Mouse (Mus musculus): Measurements from ENCODE around the gene Chst11.

Chst11 gene

GRCm38 (mm10) chr10:83210122-83210521 is 224.8 kb downstream of the Chst11 start:
- DNase-seq (ENCODE audit: low spot score in 2 of 2) = no peak

GRCm38 (mm10) chr10:83210968-83211583 is 225.8 kb downstream of the Chst11 start:
- no peak for DNase-seq (ENCODE audit: low spot score in 2 of 2)

- no peak for DNase-seq (ENCODE audit: low spot score in 2 of 2)
These were observed 227.3 kb downstream of the Chst11 start for GRCm38 (mm10) chr10:83212618-83213017.

GRCm38 (mm10) chr10:83215559-83215958 is 230.3 kb downstream of the Chst11 start:
- no peak for DNase-seq (ENCODE audit: low spot score in 2 of 2)

GRCm38 (mm10) chr10:83217256-83217655 is 232.0 kb downstream of the Chst11 start:
- DNase-seq (ENCODE audit: low spot score in 2 of 2) = no peak

- DNase-seq (ENCODE audit: low spot score in 2 of 2) = no peak
These were observed 233.5 kb downstream of the Chst11 start for GRCm38 (mm10) chr10:83218778-83219177.

- peak in 1 of 2 experiments; percentile 42 for DNase-seq (ENCODE audit: low spot score in 2 of 2)
These were observed 234.4 kb downstream of the Chst11 start for GRCm38 (mm10) chr10:83219729-83220128.

- no peak for DNase-seq (ENCODE audit: low spot score in 2 of 2)
These were observed 234.9 kb downstream of the Chst11 start for GRCm38 (mm10) chr10:83220217-83220616.

- DNase-seq (ENCODE audit: low spot score in 2 of 2) = no peak
These were observed 235.5 kb downstream of the Chst11 start for GRCm38 (mm10) chr10:83220847-83221246.

GRCm38 (mm10) chr10:83224999-83225398 is 239.7 kb downstream of the Chst11 start:
- no peak for DNase-seq (ENCODE audit: low spot score in 2 of 2)

GRCm38 (mm10) chr10:83228626-83229025 is 243.3 kb downstream of the Chst11 start:
- no peak for DNase-seq (ENCODE audit: low spot score in 2 of 2)

GRCm38 (mm10) chr10:83233967-83234366 is 248.7 kb downstream of the Chst11 start:
- no peak for DNase-seq (ENCODE audit: low spot score in 2 of 2)

- DNase-seq (ENCODE audit: low spot score in 2 of 2) = no peak
These were observed 249.1 kb downstream of the Chst11 start for GRCm38 (mm10) chr10:83234391-83234790.

GRCm38 (mm10) chr10:83242106-83242686 is 256.9 kb downstream of the Chst11 start:
- DNase-seq (ENCODE audit: low spot score in 2 of 2) = no peak

GRCm38 (mm10) chr10:83244131-83244530 is 258.8 kb downstream of the Chst11 start:
- no peak for DNase-seq (ENCODE audit: low spot score in 2 of 2)

Data from spleen, postnatal 14 days (tissue).